Mouse (Mus musculus): Measurements from ENCODE around the gene Fkbp4. TPM values are rescaled to one million over a fixed set of nuclear protein-coding genes. Genes with fewer than 3 reads are reported as not detected.

Fkbp4 gene
- total RNA-seq (2014; rRNA removed) (164 and 180 TPM in 2 replicates), polyA plus RNA-seq (2015; fragmentation: Nextera tagmentation; extraction: Ambion mirVana) (245 and 253 TPM in 2 replicates)

DNA sequence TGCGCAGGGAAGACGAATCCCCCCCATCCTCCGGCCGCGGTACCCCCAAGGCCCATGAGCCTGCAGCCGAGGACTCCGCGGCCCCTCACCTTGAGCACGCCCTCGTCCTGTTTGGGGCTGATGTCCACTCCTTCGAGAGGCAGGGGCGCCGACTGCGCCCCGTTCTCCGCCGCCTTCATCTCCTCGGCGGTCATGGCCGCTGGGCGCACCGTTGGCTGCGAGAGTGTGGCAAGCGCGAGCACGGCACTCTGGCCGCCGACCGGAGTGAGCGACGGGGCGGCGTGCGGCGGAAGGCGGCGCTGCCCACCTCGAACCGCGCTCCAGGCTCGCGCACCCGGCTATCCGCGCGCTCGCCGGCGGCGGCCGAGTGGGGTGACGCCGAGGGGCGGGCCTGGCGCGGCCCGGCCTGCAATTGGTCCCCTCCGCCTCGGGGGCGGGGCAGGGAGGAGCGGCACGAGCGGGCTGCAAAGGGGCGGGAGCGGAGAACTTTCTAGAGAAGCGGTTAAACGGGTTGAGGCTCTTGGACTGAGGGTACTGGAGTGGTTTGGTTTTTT, at the start of gene Fkbp4:
TSS of gene Fkbp4 (minus strand) at position 361 of the 554 bp plus-strand sequence.
- H3K9ac ChIP-seq (replicated peaks; ENCODE audit: low read length, poor library complexity, severe bottlenecking), result peak within 1 kb of the TSS; percentile 99
- H3K4me1 ChIP-seq (ENCODE audit: insufficient read depth, low read length), result peaks cover 5% of the 10 kb centered on the region; the same call in 1 of the 2 replicates
- peak within 1 kb of the TSS; percentile 98 for H3K4me3 ChIP-seq (ENCODE audit: low read depth, low read length)
- no peaks in the 10 kb centered on the region for H3K27me3 ChIP-seq (ENCODE audit: insufficient read depth, low read length)
- ATAC-seq (ENCODE audit: low FRiP score), result peak; percentile 93
- H3K27ac ChIP-seq (ENCODE audit: low read depth, low read length), result peak within 1 kb of the TSS; percentile 94
- peak; percentile 95 for DNase-seq (ENCODE audit: low spot score)
- under 1% methylated on average over 62 of the region's 67 CpGs for WGBS
- H3K36me3 ChIP-seq (ENCODE audit: insufficient read depth, low read length), result peaks cover 25% of the 10 kb centered on the region
- peak within 1 kb of the TSS; percentile 66 for H3K4me2 ChIP-seq (ENCODE audit: low read depth, low read length, poor library complexity, severe bottlenecking)
- H3K9me3 ChIP-seq (ENCODE audit: low read length), result no peaks in the 10 kb centered on the region
- TF ChIP-seq CTCF (IDR thresholded peaks at IDR 0.05), result peak; percentile 44

DNA sequence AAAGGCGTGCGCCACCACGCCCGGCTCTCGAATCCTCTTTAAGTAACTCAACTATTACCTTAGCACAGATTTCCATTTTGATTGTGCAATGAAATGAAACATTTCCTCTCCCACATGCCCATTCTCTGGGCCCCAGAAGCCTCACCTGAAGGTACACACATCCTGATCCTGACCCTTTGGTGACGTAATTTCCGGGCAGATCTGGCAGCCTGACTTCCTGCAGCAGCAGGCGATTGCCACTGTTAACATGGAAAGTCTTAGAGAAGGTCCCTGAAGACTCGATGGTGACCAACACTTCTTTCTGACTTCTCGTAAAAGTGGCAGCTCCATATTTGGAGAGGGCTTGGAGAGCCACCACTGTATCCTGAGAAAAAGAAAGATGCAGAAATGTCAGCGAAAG, 49.3 kb upstream of the Fkbp4 start:
- ATAC-seq (ENCODE audit: low FRiP score), result no peak
- 91% methylated on average over 11 of the region's 11 CpGs for WGBS

DNA sequence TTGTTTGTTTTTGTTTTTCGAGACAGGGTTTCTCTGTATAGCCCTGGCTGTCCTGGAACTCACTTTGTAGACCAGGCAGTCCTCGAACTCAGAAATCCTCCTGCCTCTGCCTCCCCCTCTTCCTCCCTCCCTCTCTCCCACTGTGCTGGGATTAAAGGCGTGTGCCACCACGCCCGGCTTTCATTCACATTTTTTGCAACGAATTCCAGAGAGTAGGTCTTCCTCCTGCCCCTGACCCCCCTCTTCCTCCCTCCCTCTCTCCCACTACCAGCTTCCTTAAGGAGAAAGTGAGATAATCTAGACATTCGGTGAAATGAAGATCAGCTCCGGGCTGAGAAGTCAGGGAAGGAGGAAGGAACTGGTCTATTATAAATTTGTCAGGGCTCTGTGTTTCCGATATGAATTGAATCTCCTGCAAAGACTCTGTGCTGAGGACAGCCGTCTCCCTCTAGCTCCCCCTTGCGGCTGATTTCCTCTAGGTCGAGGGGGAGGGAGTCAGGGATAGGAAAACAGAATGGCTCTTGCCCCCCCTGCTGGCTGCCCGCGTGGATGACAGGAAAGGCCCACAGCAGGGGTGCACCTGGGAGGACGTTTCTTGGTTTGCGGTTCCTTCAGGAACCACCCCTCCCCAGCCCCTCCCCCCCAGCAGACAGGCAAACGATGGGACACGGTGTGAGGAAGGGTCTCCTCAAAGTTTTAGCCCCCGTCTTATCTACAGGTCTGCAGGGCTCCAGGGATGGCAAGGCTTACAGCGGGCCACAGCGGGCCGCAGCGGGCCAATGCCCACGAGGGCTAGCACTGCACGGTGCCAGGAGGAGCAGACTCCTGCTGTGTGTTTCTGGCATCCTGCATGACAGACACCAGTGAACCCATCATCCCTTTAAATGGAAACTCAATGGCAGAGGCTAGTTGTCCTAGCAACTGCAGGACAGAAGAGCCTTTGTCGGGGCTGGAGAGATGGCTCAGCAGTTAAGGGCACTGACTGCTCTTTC, 41.3 kb upstream of the Fkbp4 start:
- peak overlapping the region; percentile 0; the same call in 1 of the 2 replicates for H3K4me3 ChIP-seq (ENCODE audit: low read depth, low read length)
- DNase-seq (ENCODE audit: low spot score) (peak; percentile 94), ATAC-seq (ENCODE audit: low FRiP score) (peak; percentile 88)
- no peaks in the 10 kb centered on the region for H3K4me1 ChIP-seq (ENCODE audit: insufficient read depth, low read length)
- H3K36me3 ChIP-seq (ENCODE audit: insufficient read depth, low read length), result no peaks in the 10 kb centered on the region
- H3K9me3 ChIP-seq (ENCODE audit: low read length), result no peaks in the 10 kb centered on the region
- no peak overlapping the region for H3K9ac ChIP-seq (replicated peaks; ENCODE audit: low read length, poor library complexity, severe bottlenecking)
- TF ChIP-seq CTCF (IDR thresholded peaks at IDR 0.05), result peak; percentile 95
- H3K27me3 ChIP-seq (ENCODE audit: insufficient read depth, low read length), result no peaks in the 10 kb centered on the region
- H3K27ac ChIP-seq (ENCODE audit: low read depth, low read length), result no peak overlapping the region
- peak overlapping the region; percentile 26; the same call in 1 of the 2 replicates for H3K4me2 ChIP-seq (ENCODE audit: low read depth, low read length, poor library complexity, severe bottlenecking)
- 20% methylated on average over 26 of the region's 26 CpGs for WGBS

More for the DNA sequence above, 49.3 kb upstream of the Fkbp4 start:
- no peak for TF ChIP-seq CTCF (IDR thresholded peaks at IDR 0.05)
- no peak overlapping the region for H3K27ac ChIP-seq (ENCODE audit: low read depth, low read length)
- DNase-seq (ENCODE audit: low spot score), result no peak
- H3K4me3 ChIP-seq (ENCODE audit: low read depth, low read length), result no peak overlapping the region
- no peak overlapping the region for H3K9ac ChIP-seq (replicated peaks; ENCODE audit: low read length, poor library complexity, severe bottlenecking)
- H3K9me3 ChIP-seq (ENCODE audit: low read length), result no peaks in the 10 kb centered on the region
- H3K27me3 ChIP-seq (ENCODE audit: insufficient read depth, low read length), result no peaks in the 10 kb centered on the region
- H3K4me1 ChIP-seq (ENCODE audit: insufficient read depth, low read length), result no peaks in the 10 kb centered on the region
- H3K36me3 ChIP-seq (ENCODE audit: insufficient read depth, low read length), result no peaks in the 10 kb centered on the region
- H3K4me2 ChIP-seq (ENCODE audit: low read depth, low read length, poor library complexity, severe bottlenecking), result no peak overlapping the region

DNA sequence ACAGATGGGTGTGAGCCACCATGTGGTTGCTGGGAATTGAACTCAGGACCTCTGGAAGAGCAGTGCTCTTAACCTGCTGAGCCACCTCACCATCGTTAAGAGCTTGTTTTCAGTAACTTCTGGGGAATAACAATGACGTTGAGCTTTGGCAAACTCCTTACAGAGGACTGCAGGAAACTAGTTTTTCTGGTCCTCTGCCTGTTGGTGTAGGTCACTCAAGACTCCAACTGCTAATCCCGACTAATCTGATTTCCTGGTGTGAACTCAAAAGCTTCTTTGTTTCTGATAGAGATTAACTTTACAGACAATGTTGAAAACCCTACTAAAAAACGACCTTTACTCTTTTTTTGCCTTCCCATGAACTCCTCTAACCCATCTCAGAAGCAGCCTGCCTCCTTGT, 39.0 kb upstream of the Fkbp4 start:
- Histone ChIP-seq H3K27me3 (ENCODE audit: insufficient read depth, low read length) (no peaks in the 10 kb centered on the region), H3K36me3 (ENCODE audit: insufficient read depth, low read length) (no peaks in the 10 kb centered on the region), H3K4me2 (ENCODE audit: low read depth, low read length, poor library complexity, severe bottlenecking) (no peak overlapping the region), H3K4me3 (ENCODE audit: low read depth, low read length) (no peak overlapping the region), H3K27ac (ENCODE audit: low read depth, low read length) (no peak overlapping the region), H3K4me1 (ENCODE audit: insufficient read depth, low read length) (no peaks in the 10 kb centered on the region), H3K9me3 (ENCODE audit: low read length) (no peaks in the 10 kb centered on the region), H3K9ac (replicated peaks; ENCODE audit: low read length, poor library complexity, severe bottlenecking) (no peak overlapping the region)
- TF ChIP-seq CTCF (IDR thresholded peaks at IDR 0.05), result no peak
- 7% methylated on average over 4 of the region's 4 CpGs for WGBS
- ATAC-seq (ENCODE audit: low FRiP score), result no peak
- DNase-seq (ENCODE audit: low spot score), result no peak

DNA sequence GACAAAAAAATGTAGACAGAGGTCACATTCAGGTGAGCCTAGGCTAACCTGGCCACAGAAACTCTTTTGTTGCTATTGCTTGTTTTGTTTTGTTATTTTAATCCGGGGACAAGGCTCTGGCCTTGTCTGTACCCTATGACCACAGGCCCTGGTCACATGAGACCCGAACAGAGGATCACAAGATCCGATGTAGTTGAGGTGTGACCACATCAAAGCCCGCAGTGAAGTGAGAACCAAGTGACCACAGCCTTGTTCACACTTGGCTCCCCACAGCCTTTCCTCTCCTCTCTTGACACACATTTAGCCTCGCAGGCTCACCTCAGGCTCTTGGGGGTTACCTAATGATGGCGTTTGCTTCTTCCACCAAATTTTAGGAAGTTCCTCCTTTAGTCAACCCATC, 35.6 kb upstream of the Fkbp4 start:
- no peaks in the 10 kb centered on the region for H3K4me1 ChIP-seq (ENCODE audit: insufficient read depth, low read length)
- no peak overlapping the region for H3K4me3 ChIP-seq (ENCODE audit: low read depth, low read length)
- 92% methylated on average over 6 of the region's 6 CpGs for WGBS
- H3K36me3 ChIP-seq (ENCODE audit: insufficient read depth, low read length), result no peaks in the 10 kb centered on the region
- H3K27ac ChIP-seq (ENCODE audit: low read depth, low read length), result no peak overlapping the region
- H3K27me3 ChIP-seq (ENCODE audit: insufficient read depth, low read length), result no peaks in the 10 kb centered on the region
- no peaks in the 10 kb centered on the region for H3K9me3 ChIP-seq (ENCODE audit: low read length)
- H3K4me2 ChIP-seq (ENCODE audit: low read depth, low read length, poor library complexity, severe bottlenecking), result no peak overlapping the region
- H3K9ac ChIP-seq (replicated peaks; ENCODE audit: low read length, poor library complexity, severe bottlenecking), result no peak overlapping the region
- no peak for ATAC-seq (ENCODE audit: low FRiP score)
- TF ChIP-seq CTCF (IDR thresholded peaks at IDR 0.05), result no peak
- DNase-seq (ENCODE audit: low spot score), result no peak

DNA sequence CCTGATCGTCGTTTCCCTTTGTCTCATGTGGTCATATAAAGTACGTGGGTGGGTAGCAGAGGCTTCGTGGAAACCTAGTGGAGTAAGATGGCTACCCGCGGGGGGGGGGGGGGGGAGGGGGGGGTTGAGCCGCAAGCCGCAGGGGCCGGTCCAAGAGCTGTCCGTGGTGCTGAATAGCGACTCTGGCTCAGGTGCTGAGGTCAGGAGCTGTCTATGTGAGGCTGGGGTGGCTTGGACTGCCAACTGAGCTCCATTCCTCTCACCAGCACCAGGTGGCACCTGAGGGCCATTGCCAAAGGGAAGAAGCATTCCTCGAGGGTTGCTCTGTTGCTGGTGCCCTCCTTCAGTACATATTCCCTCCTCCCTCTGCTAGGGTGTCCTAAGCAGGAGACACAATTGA, 31.0 kb upstream of the Fkbp4 start:
- H3K9me3 ChIP-seq (ENCODE audit: low read length), result no peaks in the 10 kb centered on the region
- no peak overlapping the region for H3K4me3 ChIP-seq (ENCODE audit: low read depth, low read length)
- ATAC-seq (ENCODE audit: low FRiP score) (no peak), DNase-seq (ENCODE audit: low spot score) (peak; percentile 9)
- TF ChIP-seq CTCF (IDR thresholded peaks at IDR 0.05), result peak; percentile 37; the same call in 1 of the 2 replicates
- H3K4me1 ChIP-seq (ENCODE audit: insufficient read depth, low read length), result no peaks in the 10 kb centered on the region
- H3K27me3 ChIP-seq (ENCODE audit: insufficient read depth, low read length), result no peaks in the 10 kb centered on the region
- H3K36me3 ChIP-seq (ENCODE audit: insufficient read depth, low read length), result no peaks in the 10 kb centered on the region
- no peak overlapping the region for H3K27ac ChIP-seq (ENCODE audit: low read depth, low read length)
- H3K9ac ChIP-seq (replicated peaks; ENCODE audit: low read length, poor library complexity, severe bottlenecking), result no peak overlapping the region
- WGBS, result 11% methylated on average over 12 of the region's 12 CpGs
- no peak overlapping the region for H3K4me2 ChIP-seq (ENCODE audit: low read depth, low read length, poor library complexity, severe bottlenecking)

All from midbrain, postnatal 0 days (tissue).